Mouse (Mus musculus) brain, embryonic 18.5 days (tissue): ENCODE measurements around the gene Bmx.

Experiments
- DNase-seq: peaks from one replicate; pipeline ENCODE4 v3.0.0-alpha.2; 2012; ENCODE audit warnings: low read depth, low spot score

Bmx gene

GRCm38 (mm10) chrX:164175311-164175710 is 82.7 kb downstream of the Bmx start:
- DNase-seq = no peak

- DNase-seq = no peak
Observed at GRCm38 (mm10) chrX:164173880-164174279, 84.1 kb downstream of the Bmx start.

GRCm38 (mm10) chrX:164171034-164171433 is 87.0 kb downstream of the Bmx start:
- DNase-seq = no peak

GRCm38 (mm10) chrX:164164681-164165080 is 93.3 kb downstream of the Bmx start:
- DNase-seq = no peak

- DNase-seq = no peak
Observed at GRCm38 (mm10) chrX:164154594-164154993, 103.4 kb downstream of the Bmx start.

- no peak for DNase-seq
Observed at GRCm38 (mm10) chrX:164153606-164154005, 104.4 kb downstream of the Bmx start.

GRCm38 (mm10) chrX:164152703-164153102 is 105.3 kb downstream of the Bmx start:
- DNase-seq = no peak

- DNase-seq = no peak
Observed at GRCm38 (mm10) chrX:164145463-164146250, 112.3 kb downstream of the Bmx start.
